In the genomic region with DNA sequence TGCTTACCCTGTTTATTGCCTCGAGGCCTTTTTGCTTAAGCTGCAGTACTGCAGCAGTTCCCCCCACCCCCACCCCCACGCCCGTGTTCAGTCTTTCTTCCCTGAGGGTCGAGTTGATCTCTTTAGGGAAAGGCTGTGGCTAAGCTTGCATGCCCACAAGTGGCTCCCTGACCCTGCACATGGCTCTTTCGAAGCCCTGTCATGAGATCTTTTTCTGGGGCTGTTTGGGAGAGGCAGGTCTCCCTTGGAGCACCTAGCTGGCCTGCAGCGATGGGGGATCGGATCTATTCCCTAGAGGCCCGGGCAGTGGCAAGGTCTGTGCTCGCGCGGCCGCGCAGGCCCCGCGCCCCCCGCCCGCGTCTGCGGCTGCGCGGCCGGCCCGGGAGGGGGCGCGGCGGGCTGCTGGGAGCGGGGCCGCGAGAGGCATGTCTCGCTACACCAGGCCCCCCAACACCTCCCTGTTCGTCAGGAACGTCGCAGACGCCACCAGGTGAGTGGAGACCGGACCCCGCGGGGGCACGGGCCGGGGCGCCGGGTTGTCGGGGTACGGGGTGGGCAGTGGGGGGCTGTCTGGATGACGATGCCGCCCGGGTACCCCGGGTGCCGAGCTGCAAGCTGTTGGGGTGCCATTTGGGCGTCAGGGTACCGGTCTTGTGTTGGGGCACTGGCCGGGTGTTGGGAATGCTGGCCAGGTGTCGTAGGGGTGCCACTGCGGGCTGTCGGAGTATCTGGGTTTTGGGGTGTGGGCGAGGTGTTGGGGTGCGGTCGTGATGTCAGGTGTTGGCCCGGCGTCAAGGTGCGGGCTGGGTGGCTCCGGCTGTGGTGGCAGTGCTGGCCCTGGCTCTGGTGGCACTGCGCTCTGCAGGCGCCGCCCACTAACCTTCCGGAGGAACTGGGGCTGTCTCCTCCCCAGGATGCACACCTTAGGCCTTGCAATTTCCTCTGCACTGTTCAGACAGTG, we compare ENCODE assay signal across 8 mouse cellular contexts. TPM values are rescaled to one million over a fixed set of nuclear protein-coding genes. Genes with fewer than 3 reads are reported as not detected.
DNase-seq lines count a peak whose midpoint lies in the region; ATAC-seq lines count a peak whose summit lies in the region.

A gene (plus strand): TSS at position 111 of the 961 bp plus-strand sequence.

- peak; percentile 13 to 30 for DNase-seq in B cell, adult 2 months
- peak; percentile 38 for DNase-seq in Muller cell, postnatal 12 days (ENCODE audit: inconsistent ontology term)
- DNase-seq in embryo, embryonic 10.5 days (ENCODE audit: low spot score) = peak; percentile 61
- peak; percentile 16 for DNase-seq in heart, postnatal 4 days
- DNase-seq in layer of hippocampus, postnatal 36 days = peak; percentile 35 to 50
- DNase-seq in lung, postnatal 36 days = peak; percentile 28
- peak; percentile 49 to 53 for DNase-seq in right cerebral cortex, adult 2 months (ENCODE audit: low spot score in 2 of 2)

- no peak for ATAC-seq in monocyte, adult 5-6 weeks (replicated peaks; ENCODE audit: insufficient number of reproducible peaks, low FRiP score, low TSS enrichment, poor library complexity, severe bottlenecking)

RNA-seq across cellular contexts. Expression of the gene that starts here (rescaled TPM):
- total RNA-seq in heart, postnatal 4 days (2021) = under 1 TPM; 0.18 to 0.29 TPM
- 10 to 100 TPM; 26.9 to 28.7 TPM for total RNA-seq in layer of hippocampus, postnatal 36 days (2021)
- not detected in 3 replicates for total RNA-seq in monocyte, adult 5-6 weeks (2017)

Comparison
In these comparisons a context has a peak if more than half of its experiments do, and no peak if none do; other contexts are left out.
1. RNA of the gene that starts here (total RNA-seq): 26.9 to 28.7 TPM in layer of hippocampus, postnatal 36 days; 0.18 to 0.29 TPM in heart, postnatal 4 days and not detected in monocyte, adult 5-6 weeks; every median in the first group is over 10 times any median in the second.
2. Peak in DNase-seq in heart, postnatal 4 days; RNA of the gene not detected or under 1 TPM.
3. Peak in every context shown above with its lines, with median percentiles within 50 percentile points of each other: DNase-seq.